Mouse (Mus musculus): ENCODE measurements around the gene Phactr1. TPM values are rescaled to one million over a fixed set of nuclear protein-coding genes. Genes with fewer than 3 reads are reported as not detected.

Phactr1 gene
- polyA plus RNA-seq, 1 experiment from 2014 or later, result 6.4 TPM

- Histone ChIP-seq H3K4me3 (no peak overlapping the region), H3K4me1 (no peaks in the 10 kb centered on the region), H3K27ac (no peak overlapping the region), H3K9me3 (no peaks in the 10 kb centered on the region), H3K36me3 (peaks cover 26% of the 10 kb centered on the region), H3K9ac (no peak overlapping the region), H3K4me2 (no peak overlapping the region), H3K27me3 (no peaks in the 10 kb centered on the region)
- no peak for ATAC-seq (ENCODE audit: insufficient number of reproducible peaks, low FRiP score, low TSS enrichment, low read depth)
- WGBS, result 75% methylated on average over 3 of the region's 3 CpGs
Measured at GRCm38 (mm10) chr13:43149661-43150060, 469.2 kb downstream of the Phactr1 start.

- no peak overlapping the region for H3K4me2 ChIP-seq
- 87% methylated on average over 14 of the region's 14 CpGs for WGBS
- H3K9me3 ChIP-seq, result no peaks in the 10 kb centered on the region
- H3K9ac ChIP-seq, result no peak overlapping the region
- ATAC-seq (ENCODE audit: insufficient number of reproducible peaks, low FRiP score, low TSS enrichment, low read depth), result no peak
- H3K27ac ChIP-seq, result no peak overlapping the region
- H3K27me3 ChIP-seq, result no peaks in the 10 kb centered on the region
- H3K4me1 ChIP-seq, result no peaks in the 10 kb centered on the region
- peaks cover 32% of the 10 kb centered on the region for H3K36me3 ChIP-seq
- no peak overlapping the region for H3K4me3 ChIP-seq
Measured at GRCm38 (mm10) chr13:43152005-43152520, 471.6 kb downstream of the Phactr1 start.

DNA sequence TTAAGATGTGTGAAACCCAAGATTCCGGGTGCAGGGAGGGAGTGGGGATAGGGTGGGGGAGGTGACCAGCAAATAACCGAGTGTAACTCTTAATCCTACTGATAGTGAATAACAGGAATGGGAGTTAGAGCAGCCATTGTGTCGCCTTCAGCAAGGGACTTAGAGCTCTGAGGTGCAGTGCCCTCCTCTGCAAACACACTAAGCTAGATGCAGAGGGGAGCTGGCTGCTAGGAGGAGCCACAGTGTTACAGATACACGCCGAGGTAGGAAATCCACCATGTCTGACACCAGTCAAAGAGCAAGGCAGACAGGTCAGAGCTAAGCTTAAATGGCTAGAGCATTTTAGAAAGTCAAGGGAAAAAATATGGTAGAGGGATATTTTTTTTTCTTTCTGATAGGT, 476.9 kb downstream of the Phactr1 start:
- H3K36me3 ChIP-seq, result peaks cover 19% of the 10 kb centered on the region
- peaks cover 17% of the 10 kb centered on the region for H3K4me1 ChIP-seq
- H3K9me3 ChIP-seq, result no peaks in the 10 kb centered on the region
- no peak overlapping the region for H3K4me2 ChIP-seq
- H3K9ac ChIP-seq, result no peak overlapping the region
- no peak overlapping the region for H3K27ac ChIP-seq
- H3K4me3 ChIP-seq, result no peak overlapping the region
- no peak for ATAC-seq (ENCODE audit: insufficient number of reproducible peaks, low FRiP score, low TSS enrichment, low read depth)
- no peaks in the 10 kb centered on the region for H3K27me3 ChIP-seq
- WGBS, result 56% methylated on average over 5 of the region's 5 CpGs

DNA sequence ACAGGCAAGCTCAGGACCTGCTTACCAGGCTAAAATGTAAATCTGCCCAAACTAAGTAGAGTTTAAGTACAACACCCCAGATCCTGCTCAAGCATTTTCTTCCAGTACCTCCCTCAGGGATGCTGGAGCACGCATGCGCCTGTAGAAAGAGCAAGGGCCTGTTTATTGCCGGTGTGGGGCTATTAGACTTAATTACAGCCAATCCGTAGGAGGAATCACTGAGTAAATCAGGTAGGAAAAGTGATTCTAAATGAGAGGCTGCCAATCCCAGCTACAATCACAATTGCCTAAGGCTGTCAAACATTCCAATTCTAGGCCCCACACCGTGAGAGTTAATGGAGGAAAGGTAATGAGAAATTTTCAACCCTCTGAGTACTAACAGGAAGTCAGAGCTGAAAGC, 477.9 kb downstream of the Phactr1 start:
- H3K27me3 ChIP-seq, result no peaks in the 10 kb centered on the region
- H3K4me2 ChIP-seq, result no peak overlapping the region
- peak overlapping the region; percentile 59 for H3K27ac ChIP-seq
- H3K4me1 ChIP-seq, result peaks cover 17% of the 10 kb centered on the region
- no peak for ATAC-seq (ENCODE audit: insufficient number of reproducible peaks, low FRiP score, low TSS enrichment, low read depth)
- peaks cover 16% of the 10 kb centered on the region for H3K36me3 ChIP-seq
- H3K9me3 ChIP-seq, result no peaks in the 10 kb centered on the region
- H3K9ac ChIP-seq, result no peak overlapping the region
- no peak overlapping the region for H3K4me3 ChIP-seq
- 32% methylated on average over 5 of the region's 5 CpGs for WGBS

DNA sequence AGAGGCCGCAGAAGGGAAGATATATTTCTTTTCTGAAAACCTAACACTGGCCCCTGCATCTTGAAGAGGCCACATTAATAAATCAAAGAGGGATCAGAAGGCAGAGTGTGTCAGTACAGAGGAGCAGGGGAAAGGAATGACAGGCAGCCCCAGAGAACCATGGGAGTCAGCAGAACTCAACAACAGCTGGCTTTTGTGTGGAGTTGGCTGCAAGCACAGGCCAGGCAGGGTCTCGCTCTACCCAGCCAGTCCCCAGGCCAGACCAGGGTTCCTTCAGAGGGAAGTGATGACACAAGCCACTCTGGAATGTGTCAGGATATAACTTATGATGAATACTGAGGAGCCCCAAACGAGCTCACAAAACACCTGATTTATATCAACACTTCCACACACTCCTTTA, 479.0 kb downstream of the Phactr1 start:
- peaks cover 17% of the 10 kb centered on the region for H3K4me1 ChIP-seq
- H3K4me2 ChIP-seq, result no peak overlapping the region
- H3K9me3 ChIP-seq, result no peaks in the 10 kb centered on the region
- H3K36me3 ChIP-seq, result peaks cover 21% of the 10 kb centered on the region
- peak overlapping the region; percentile 19; the same call in 1 of the 2 replicates for H3K27ac ChIP-seq
- no peak overlapping the region for H3K4me3 ChIP-seq
- 40% methylated on average over 3 of the region's 3 CpGs for WGBS
- H3K27me3 ChIP-seq, result no peaks in the 10 kb centered on the region
- H3K9ac ChIP-seq, result no peak overlapping the region
- ATAC-seq (ENCODE audit: insufficient number of reproducible peaks, low FRiP score, low TSS enrichment, low read depth), result peak; percentile 40; the same call in 1 of the 2 replicates

GRCm38 (mm10) chr13:43167721-43168120, 487.3 kb downstream of the Phactr1 start:
- Histone ChIP-seq H3K9ac (no peak overlapping the region), H3K27ac (no peak overlapping the region), H3K4me1 (peaks cover 9% of the 10 kb centered on the region), H3K4me3 (no peak overlapping the region), H3K4me2 (no peak overlapping the region), H3K27me3 (no peaks in the 10 kb centered on the region), H3K9me3 (no peaks in the 10 kb centered on the region), H3K36me3 (peaks cover 41% of the 10 kb centered on the region)
- WGBS, result 82% methylated on average over 9 of the region's 9 CpGs
- no peak for ATAC-seq (ENCODE audit: insufficient number of reproducible peaks, low FRiP score, low TSS enrichment, low read depth)

DNA sequence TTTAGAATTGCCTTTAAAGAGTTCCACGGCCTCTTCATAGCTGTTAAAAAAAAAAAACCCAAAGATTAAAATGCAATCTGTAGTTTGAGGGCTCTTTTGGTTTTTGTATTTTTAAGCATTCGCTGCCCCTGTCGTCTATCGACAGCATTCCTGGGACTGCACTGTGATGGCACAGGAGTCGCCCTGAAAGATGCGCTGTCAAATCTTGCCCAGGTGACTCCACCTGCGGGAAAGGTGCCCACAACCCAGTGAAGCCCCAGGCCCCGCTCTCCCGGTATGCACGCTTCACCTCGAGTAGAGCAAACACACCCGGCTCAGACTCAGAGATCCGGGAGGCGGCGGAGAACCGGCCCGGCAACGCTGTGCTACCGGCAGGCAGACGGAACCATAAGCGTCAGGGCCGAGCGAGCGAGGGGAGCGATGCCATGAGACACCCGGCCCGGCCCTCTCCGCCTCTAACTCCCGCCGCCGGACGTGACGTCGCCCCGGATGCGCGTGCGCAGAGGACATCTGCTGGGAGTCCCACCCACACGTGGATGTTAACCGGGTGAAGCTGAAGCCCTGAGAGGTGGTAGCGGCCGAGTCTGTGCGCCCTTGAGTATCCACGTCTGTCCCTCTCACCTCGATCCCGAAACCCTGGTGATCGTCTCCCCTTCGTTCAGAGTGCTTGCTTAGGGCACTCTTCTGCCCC, 490.7 kb downstream of the Phactr1 start, which contains the start of gene Tbc1d7:
TSS of gene Tbc1d7 (minus strand) at position 482 of the 691 bp plus-strand sequence.
- Histone ChIP-seq H3K36me3 (peaks cover 15% of the 10 kb centered on the region), H3K4me1 (peaks cover 9% of the 10 kb centered on the region), H3K27ac (peak within 1 kb of the TSS; percentile 83), H3K9me3 (no peaks in the 10 kb centered on the region), H3K9ac (peak within 1 kb of the TSS; percentile 66), H3K4me3 (peak within 1 kb of the TSS; percentile 69), H3K27me3 (no peaks in the 10 kb centered on the region), H3K4me2 (peak within 1 kb of the TSS; percentile 78)
- WGBS, result under 1% methylated on average over 48 of the region's 48 CpGs
- peak; percentile 91 for ATAC-seq (ENCODE audit: insufficient number of reproducible peaks, low FRiP score, low TSS enrichment, low read depth)

GRCm38 (mm10) chr13:43172036-43172713, 491.8 kb downstream of the Phactr1 start:
- H3K36me3 ChIP-seq, result peaks cover 10% of the 10 kb centered on the region
- H3K4me1 ChIP-seq, result peaks cover 9% of the 10 kb centered on the region
- H3K9ac ChIP-seq, result no peak overlapping the region; the same call in 1 of the 2 replicates
- no peaks in the 10 kb centered on the region for H3K27me3 ChIP-seq
- no peak overlapping the region; the same call in 1 of the 2 replicates for H3K27ac ChIP-seq
- H3K4me3 ChIP-seq, result peak overlapping the region; percentile 69
- peak overlapping the region; percentile 78 for H3K4me2 ChIP-seq
- ATAC-seq (ENCODE audit: insufficient number of reproducible peaks, low FRiP score, low TSS enrichment, low read depth), result no peak
- 38% methylated on average over 14 of the region's 14 CpGs for WGBS
- H3K9me3 ChIP-seq, result no peaks in the 10 kb centered on the region

DNA sequence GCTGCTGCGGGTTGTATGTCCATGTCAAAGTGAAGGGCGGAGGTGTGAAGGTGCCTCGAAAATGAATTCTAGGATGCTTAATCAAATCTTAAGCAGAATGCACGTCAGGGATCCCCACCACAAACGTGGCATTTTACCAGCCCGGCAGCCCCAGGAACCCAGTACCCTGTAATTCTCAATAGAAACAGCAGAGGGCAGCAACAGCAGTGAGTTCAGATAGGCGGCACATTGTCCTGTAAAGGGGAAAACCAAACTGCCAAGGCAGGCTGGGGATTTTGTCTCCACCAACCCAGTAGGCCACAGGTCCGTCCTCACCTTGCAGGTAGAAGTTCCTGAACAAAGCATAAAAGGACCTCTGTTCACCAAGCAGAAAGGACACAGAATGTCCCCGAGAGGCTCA, 492.8 kb downstream of the Phactr1 start:
- ATAC-seq (ENCODE audit: insufficient number of reproducible peaks, low FRiP score, low TSS enrichment, low read depth), result no peak
- H3K9ac ChIP-seq, result no peak overlapping the region
- no peaks in the 10 kb centered on the region for H3K9me3 ChIP-seq
- no peak overlapping the region for H3K27ac ChIP-seq
- no peaks in the 10 kb centered on the region for H3K27me3 ChIP-seq
- H3K4me2 ChIP-seq, result no peak overlapping the region
- WGBS, result 14% methylated on average over 9 of the region's 9 CpGs
- peaks cover 9% of the 10 kb centered on the region for H3K4me1 ChIP-seq
- H3K4me3 ChIP-seq, result no peak overlapping the region
- peaks cover 7% of the 10 kb centered on the region for H3K36me3 ChIP-seq

DNA sequence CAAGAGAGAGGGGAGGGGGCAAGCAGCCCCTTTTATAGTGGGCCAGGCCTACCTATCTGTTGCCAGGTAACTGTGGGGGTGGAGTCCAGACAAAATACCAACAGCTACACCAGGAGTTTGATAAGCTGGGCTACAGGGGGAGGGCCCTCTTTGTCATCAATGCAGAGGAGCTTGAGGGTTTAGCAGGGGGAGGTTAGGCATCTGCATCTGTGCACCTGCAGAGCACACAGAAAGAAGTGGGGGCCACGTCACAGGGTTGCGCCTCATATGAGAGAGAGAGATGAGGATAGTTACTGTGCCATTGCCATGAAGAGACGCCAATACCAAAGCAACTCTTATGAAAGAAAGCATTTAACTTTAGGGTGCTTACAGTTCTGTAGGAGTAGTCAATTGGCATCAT, 496.3 kb downstream of the Phactr1 start:
- ATAC-seq (ENCODE audit: insufficient number of reproducible peaks, low FRiP score, low TSS enrichment, low read depth), result no peak

DNA sequence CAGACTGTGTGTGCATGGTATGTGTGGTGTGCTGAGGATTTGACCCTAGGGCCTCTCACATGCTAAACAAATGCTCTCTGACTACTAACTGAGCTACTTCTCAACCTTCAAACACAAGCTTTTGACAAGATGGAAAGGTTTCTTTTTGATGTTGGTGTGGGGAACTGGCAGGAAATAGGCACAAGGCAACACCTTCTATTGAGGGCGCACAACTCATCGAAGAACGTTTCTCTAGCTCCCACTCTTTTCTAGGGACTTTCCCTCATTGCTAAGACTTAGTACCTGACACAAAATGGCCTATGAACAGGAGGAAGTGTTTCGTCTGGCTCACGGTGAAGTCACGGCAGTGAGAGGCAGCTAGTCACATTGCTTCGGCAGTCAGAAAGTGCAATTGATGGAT, 496.9 kb downstream of the Phactr1 start:
- no peaks in the 10 kb centered on the region for H3K9me3 ChIP-seq
- no peak for ATAC-seq (ENCODE audit: insufficient number of reproducible peaks, low FRiP score, low TSS enrichment, low read depth)
- H3K27ac ChIP-seq, result no peak overlapping the region
- no peaks in the 10 kb centered on the region for H3K36me3 ChIP-seq
- 84% methylated on average over 7 of the region's 7 CpGs for WGBS
- H3K27me3 ChIP-seq, result no peaks in the 10 kb centered on the region
- peaks cover 3% of the 10 kb centered on the region for H3K4me1 ChIP-seq
- H3K9ac ChIP-seq, result no peak overlapping the region
- no peak overlapping the region for H3K4me2 ChIP-seq
- H3K4me3 ChIP-seq, result no peak overlapping the region

More for the DNA sequence above, 496.3 kb downstream of the Phactr1 start:
- H3K9me3 ChIP-seq, result no peaks in the 10 kb centered on the region
- H3K27me3 ChIP-seq, result no peaks in the 10 kb centered on the region
- no peak overlapping the region for H3K9ac ChIP-seq
- WGBS, result 93% methylated on average over 3 of the region's 3 CpGs
- H3K27ac ChIP-seq, result no peak overlapping the region
- H3K4me3 ChIP-seq, result no peak overlapping the region
- H3K4me2 ChIP-seq, result no peak overlapping the region
- H3K4me1 ChIP-seq, result peaks cover 7% of the 10 kb centered on the region
- H3K36me3 ChIP-seq, result no peaks in the 10 kb centered on the region

DNA sequence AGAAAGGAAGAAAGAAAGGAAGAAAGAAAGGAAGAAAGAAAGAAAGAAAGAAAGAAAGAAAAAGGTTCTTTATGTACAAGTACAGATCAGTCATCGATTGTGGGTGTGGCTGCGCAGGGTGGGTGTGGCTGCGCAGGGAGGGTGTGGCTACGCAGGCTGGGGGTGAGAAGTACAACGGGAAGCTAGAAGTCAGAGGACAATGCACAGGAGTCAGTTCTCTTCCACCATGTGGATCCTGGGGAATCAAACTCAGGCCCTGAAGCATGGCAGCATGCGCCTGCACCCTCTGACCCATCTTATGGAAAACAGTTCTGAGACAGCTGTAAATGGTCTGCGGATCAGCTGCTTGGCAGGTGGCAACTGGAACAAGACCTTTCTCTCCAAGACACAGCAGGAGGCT, 500.7 kb downstream of the Phactr1 start:
- no peaks in the 10 kb centered on the region for H3K27me3 ChIP-seq
- H3K4me2 ChIP-seq, result no peak overlapping the region
- no peak overlapping the region for H3K27ac ChIP-seq
- H3K9me3 ChIP-seq, result no peaks in the 10 kb centered on the region
- H3K4me1 ChIP-seq, result peaks cover 14% of the 10 kb centered on the region
- H3K36me3 ChIP-seq, result no peaks in the 10 kb centered on the region
- no peak for ATAC-seq (ENCODE audit: insufficient number of reproducible peaks, low FRiP score, low TSS enrichment, low read depth)
- H3K4me3 ChIP-seq, result no peak overlapping the region
- WGBS, result 52% methylated on average over 7 of the region's 7 CpGs
- H3K9ac ChIP-seq, result no peak overlapping the region
